Mouse (Mus musculus): ENCODE measurements around the gene Ace. TPM values are rescaled to one million over a fixed set of nuclear protein-coding genes. Genes with fewer than 3 reads are reported as not detected.
"Not testable (repeated sequence)": the region's sequence is repeated elsewhere in the genome, so short reads cannot be mapped to it uniquely, and the experiment has no call there.

The Ace gene
- polyA plus RNA-seq, 1 experiment from 2014 or later = 0.44 TPM

DNA sequence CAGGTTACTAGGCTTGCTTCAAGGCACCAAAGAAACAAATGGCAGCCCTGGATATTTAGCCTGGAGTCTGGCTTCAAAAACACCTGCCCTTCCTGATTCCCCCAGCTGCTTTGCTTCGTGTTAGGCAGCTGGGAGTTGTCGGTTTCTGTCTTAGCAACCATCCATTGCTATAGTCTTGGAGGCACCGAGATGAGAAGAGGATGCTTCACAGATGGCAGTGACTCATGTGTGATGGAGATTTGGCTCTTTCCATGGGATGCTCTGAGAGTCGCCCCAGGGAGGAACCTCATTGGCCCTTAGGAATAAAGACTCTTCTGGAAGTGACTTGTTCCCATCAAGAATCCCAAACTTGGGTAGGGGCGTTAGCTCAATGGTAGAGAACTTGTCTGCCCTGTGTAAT, 48.7 kb downstream of the Ace start:
- Histone ChIP-seq H3K27me3 (ENCODE audit: control insufficient read depth, insufficient read depth, low read length) (peaks cover 10% of the 10 kb centered on the region), H3K4me1 (ENCODE audit: control insufficient read depth, insufficient read depth, low read length) (no peaks in the 10 kb centered on the region; the same call in 1 of the 2 replicates), H3K9ac (ENCODE audit: low read length) (no peak overlapping the region), H3K9me3 (ENCODE audit: control insufficient read depth, low read length) (no peaks in the 10 kb centered on the region), H3K36me3 (ENCODE audit: control insufficient read depth, insufficient read depth, low read length) (no peaks in the 10 kb centered on the region), H3K4me3 (ENCODE audit: low read depth, low read length) (no peak overlapping the region), H3K4me2 (ENCODE audit: low read depth) (no peak overlapping the region), H3K27ac (ENCODE audit: low read depth, low read length) (no peak overlapping the region)
- WGBS = 83% methylated on average over 5 of the region's 5 CpGs
- DNase-seq (ENCODE audit: low spot score) (no peak), ATAC-seq (ENCODE audit: insufficient read depth, low FRiP score, low TSS enrichment) (no peak)

DNA sequence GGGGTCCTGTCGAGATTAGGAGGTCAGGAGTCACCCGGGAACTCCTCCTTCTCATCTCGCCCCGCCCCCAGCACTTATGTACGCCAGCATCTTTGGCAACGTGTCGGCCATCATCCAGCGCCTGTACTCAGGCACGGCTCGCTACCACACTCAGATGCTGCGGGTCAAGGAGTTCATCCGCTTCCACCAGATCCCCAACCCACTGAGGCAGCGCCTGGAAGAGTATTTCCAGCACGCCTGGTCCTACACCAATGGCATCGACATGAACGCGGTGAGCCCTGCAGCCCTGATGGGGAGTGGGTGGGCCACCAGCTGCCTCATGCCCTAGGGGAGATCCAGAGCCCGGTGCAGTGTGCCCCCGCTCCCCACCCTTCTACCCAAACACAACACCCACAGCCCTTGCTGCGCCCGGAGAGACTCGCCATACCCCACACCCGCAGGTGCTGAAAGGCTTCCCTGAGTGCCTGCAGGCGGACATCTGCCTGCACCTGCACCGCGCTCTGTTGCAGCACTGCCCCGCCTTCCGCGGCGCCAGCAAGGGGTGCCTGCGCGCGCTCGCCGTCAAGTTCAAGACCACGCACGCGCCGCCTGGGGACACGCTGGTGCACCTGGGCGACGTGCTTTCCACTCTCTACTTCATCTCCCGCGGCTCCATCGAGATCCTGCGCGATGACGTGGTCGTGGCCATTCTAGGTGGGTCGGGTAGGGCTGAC, 52.5 kb downstream of the Ace start:
- Histone ChIP-seq H3K27me3 (ENCODE audit: control insufficient read depth, insufficient read depth, low read length) (peaks cover 11% of the 10 kb centered on the region), H3K4me2 (ENCODE audit: low read depth) (peak overlapping the region; percentile 59), H3K36me3 (ENCODE audit: control insufficient read depth, insufficient read depth, low read length) (no peaks in the 10 kb centered on the region), H3K4me3 (ENCODE audit: low read depth, low read length) (peak overlapping the region; percentile 26), H3K4me1 (ENCODE audit: control insufficient read depth, insufficient read depth, low read length) (no peaks in the 10 kb centered on the region; the same call in 1 of the 2 replicates), H3K9me3 (ENCODE audit: control insufficient read depth, low read length) (no peaks in the 10 kb centered on the region), H3K27ac (ENCODE audit: low read depth, low read length) (no peak overlapping the region), H3K9ac (ENCODE audit: low read length) (peak overlapping the region; percentile 32; the same call in 1 of the 2 replicates)
- DNase-seq (ENCODE audit: low spot score) (peak; percentile 57), ATAC-seq (ENCODE audit: insufficient read depth, low FRiP score, low TSS enrichment) (no peak)
- WGBS = 1% methylated on average over 50 of the region's 50 CpGs

DNA sequence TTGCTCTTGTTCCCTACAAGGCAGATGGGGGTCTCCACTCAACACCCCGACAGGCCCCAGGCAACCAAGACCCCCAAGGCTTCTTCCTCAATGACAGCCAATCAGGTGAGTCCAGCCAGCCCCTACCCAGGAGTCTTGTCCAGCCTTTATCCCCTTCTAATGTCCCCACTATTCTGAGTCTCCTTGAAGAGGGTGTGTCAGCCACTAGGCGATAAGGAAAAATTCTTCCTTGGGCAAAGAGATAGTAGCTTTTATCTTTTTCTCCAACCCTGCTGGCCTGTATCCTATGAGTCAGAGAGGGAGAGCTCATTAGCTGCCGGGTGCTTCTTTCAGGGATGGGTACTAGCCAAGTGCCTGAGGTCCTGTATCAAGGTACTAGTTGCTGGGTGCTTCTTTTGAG, 58.0 kb downstream of the Ace start:
- ATAC-seq (ENCODE audit: insufficient read depth, low FRiP score, low TSS enrichment) = no peak

DNA sequence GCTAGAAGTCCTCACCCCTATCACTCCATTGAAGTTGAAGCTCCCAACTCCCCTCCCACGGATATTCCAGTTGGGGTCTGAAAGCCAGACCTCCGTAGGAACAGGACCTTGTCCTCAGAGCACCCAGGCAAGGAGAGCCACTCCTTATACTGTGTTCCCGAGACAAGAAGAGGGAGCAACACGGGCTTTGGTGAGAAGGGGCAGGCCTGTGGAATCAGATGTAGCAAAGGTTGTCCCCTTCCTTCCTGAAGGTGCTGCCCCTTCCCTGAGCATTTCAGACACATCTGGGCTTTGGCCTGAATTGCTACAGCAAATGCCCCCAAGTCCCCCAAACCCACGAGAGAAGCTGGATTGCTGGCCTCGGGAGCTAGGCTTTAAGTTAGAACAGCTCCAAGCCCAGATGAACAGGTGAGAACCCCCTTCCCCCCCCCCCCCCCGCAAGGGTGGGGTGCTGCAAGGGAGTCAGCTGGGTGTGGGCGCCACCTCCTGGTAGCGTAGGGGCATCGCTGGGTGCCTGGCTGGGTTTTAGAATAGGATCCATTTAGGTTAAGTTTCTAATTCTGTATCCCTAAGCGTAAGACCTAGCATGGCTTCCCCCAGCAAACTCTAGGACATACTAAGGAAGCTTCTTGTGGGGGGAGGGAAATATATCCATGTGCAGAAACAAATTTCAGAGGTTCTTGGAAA, 58.9 kb downstream of the Ace start:
- DNase-seq (ENCODE audit: low spot score) (peak; percentile 58), ATAC-seq (ENCODE audit: insufficient read depth, low FRiP score, low TSS enrichment) (no peak)
- WGBS = 47% methylated on average over 10 of the region's 11 CpGs
- no peak overlapping the region for H3K27ac ChIP-seq (ENCODE audit: low read depth, low read length)
- no peak overlapping the region for H3K4me2 ChIP-seq (ENCODE audit: low read depth)
- H3K4me3 ChIP-seq (ENCODE audit: low read depth, low read length) = no peak overlapping the region
- H3K27me3 ChIP-seq (ENCODE audit: control insufficient read depth, insufficient read depth, low read length) = no peaks in the 10 kb centered on the region
- no peaks in the 10 kb centered on the region for H3K36me3 ChIP-seq (ENCODE audit: control insufficient read depth, insufficient read depth, low read length)
- no peaks in the 10 kb centered on the region for H3K4me1 ChIP-seq (ENCODE audit: control insufficient read depth, insufficient read depth, low read length)
- H3K9me3 ChIP-seq (ENCODE audit: control insufficient read depth, low read length) = no peaks in the 10 kb centered on the region
- H3K9ac ChIP-seq (ENCODE audit: low read length) = no peak overlapping the region

More for the DNA sequence above, 58.0 kb downstream of the Ace start:
- Histone ChIP-seq H3K27me3 (ENCODE audit: control insufficient read depth, insufficient read depth, low read length) (peaks cover 4% of the 10 kb centered on the region; the same call in 1 of the 2 replicates), H3K27ac (ENCODE audit: low read depth, low read length) (no peak overlapping the region), H3K9me3 (ENCODE audit: control insufficient read depth, low read length) (no peaks in the 10 kb centered on the region), H3K4me3 (ENCODE audit: low read depth, low read length) (no peak overlapping the region), H3K9ac (ENCODE audit: low read length) (no peak overlapping the region), H3K4me2 (ENCODE audit: low read depth) (no peak overlapping the region), H3K36me3 (ENCODE audit: control insufficient read depth, insufficient read depth, low read length) (no peaks in the 10 kb centered on the region), H3K4me1 (ENCODE audit: control insufficient read depth, insufficient read depth, low read length) (no peaks in the 10 kb centered on the region)
- 88% methylated on average over 3 of the region's 3 CpGs for WGBS
- no peak for DNase-seq (ENCODE audit: low spot score)

DNA sequence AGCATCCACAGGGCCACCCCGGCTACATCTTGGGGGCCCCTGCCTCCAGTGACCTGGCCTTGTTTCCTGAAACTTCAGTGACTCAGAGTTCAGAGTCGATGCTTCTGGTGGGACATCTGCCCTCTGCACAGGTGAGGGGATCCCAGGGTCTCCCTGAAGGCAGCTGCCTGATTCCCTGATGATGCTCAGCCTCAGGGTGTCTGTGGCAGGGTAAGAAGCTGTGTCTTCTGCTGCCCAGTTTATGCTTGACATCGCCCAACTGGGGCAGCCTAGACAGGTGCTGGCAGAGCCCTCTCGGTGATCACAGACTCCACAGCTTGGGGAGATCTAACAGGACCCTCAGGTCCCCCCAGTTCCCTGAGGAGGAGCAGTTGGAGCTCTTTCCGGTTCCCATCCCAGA, 59.9 kb downstream of the Ace start:
- no peak for DNase-seq (ENCODE audit: low spot score)

DNA sequence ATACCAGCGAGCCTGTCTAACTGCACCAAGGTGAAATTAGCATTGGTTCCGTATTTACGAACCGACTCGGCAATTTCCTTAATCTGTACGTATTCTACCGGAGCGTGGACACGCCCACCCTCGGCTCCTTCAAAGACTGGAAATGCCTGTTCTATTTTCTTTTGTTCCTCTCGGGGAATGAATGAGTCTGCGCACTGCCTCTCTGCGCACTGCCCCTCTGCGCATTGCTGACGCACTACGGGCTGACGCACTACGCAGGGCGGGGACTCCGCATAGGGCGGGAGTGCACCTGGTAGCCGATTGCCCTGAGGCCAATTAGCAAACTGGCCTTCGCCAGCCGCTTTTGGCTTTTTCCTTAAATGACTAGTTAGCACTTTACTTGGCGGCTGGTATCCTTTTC, 64.3 kb downstream of the Ace start:
- not testable (repeated sequence) for H3K36me3 ChIP-seq (ENCODE audit: control insufficient read depth, insufficient read depth, low read length); H3K9ac ChIP-seq (ENCODE audit: low read length); H3K27ac ChIP-seq (ENCODE audit: low read depth, low read length); DNase-seq (ENCODE audit: low spot score); H3K4me1 ChIP-seq (ENCODE audit: control insufficient read depth, insufficient read depth, low read length); H3K27me3 ChIP-seq (ENCODE audit: control insufficient read depth, insufficient read depth, low read length); H3K9me3 ChIP-seq (ENCODE audit: control insufficient read depth, low read length); H3K4me2 ChIP-seq (ENCODE audit: low read depth); ATAC-seq (ENCODE audit: insufficient read depth, low FRiP score, low TSS enrichment)
- H3K4me3 ChIP-seq (ENCODE audit: low read depth, low read length) = peak overlapping the region; percentile 21
- WGBS = 24% methylated on average over 5 of the region's 25 CpGs

More for the DNA sequence above, 59.9 kb downstream of the Ace start:
- 87% methylated on average over 5 of the region's 5 CpGs for WGBS
- Histone ChIP-seq H3K4me1 (ENCODE audit: control insufficient read depth, insufficient read depth, low read length) (no peaks in the 10 kb centered on the region), H3K27me3 (ENCODE audit: control insufficient read depth, insufficient read depth, low read length) (no peaks in the 10 kb centered on the region), H3K4me2 (ENCODE audit: low read depth) (no peak overlapping the region), H3K4me3 (ENCODE audit: low read depth, low read length) (no peak overlapping the region), H3K36me3 (ENCODE audit: control insufficient read depth, insufficient read depth, low read length) (no peaks in the 10 kb centered on the region), H3K9me3 (ENCODE audit: control insufficient read depth, low read length) (no peaks in the 10 kb centered on the region), H3K27ac (ENCODE audit: low read depth, low read length) (no peak overlapping the region), H3K9ac (ENCODE audit: low read length) (no peak overlapping the region)
- no peak for ATAC-seq (ENCODE audit: insufficient read depth, low FRiP score, low TSS enrichment)

DNA sequence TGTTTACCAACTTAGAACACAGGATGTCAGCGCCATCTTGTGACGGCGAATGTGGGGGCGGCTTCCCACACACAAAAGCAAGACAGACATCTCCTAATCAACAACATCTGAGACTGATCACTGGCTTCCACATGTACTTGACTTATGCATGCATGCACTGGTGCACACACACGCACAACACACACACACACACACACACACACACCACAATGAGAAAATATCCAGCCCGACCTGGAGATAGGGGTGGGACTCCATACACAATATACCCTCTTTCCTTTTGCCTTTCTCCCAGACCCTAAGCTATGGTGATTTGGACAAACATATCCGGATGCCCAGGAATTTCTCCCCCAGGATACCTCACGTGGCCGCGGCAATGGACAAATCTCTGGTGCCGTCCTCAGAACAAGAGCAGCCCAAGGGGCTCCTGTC, 65.8 kb downstream of the Ace start:
- DNase-seq (ENCODE audit: low spot score) (peak; percentile 53), ATAC-seq (ENCODE audit: insufficient read depth, low FRiP score, low TSS enrichment) (no peak)
- Histone ChIP-seq H3K9ac (ENCODE audit: low read length) (0 out of 2 replicates have a peak overlapping the region, but pooled peaks have one; percentile 23), H3K27me3 (ENCODE audit: control insufficient read depth, insufficient read depth, low read length) (no peaks in the 10 kb centered on the region), H3K4me3 (ENCODE audit: low read depth, low read length) (no peak overlapping the region; the same call in 1 of the 2 replicates), H3K9me3 (ENCODE audit: control insufficient read depth, low read length) (no peaks in the 10 kb centered on the region), H3K4me1 (ENCODE audit: control insufficient read depth, insufficient read depth, low read length) (peaks cover 6% of the 10 kb centered on the region), H3K4me2 (ENCODE audit: low read depth) (peak overlapping the region; percentile 29), H3K27ac (ENCODE audit: low read depth, low read length) (0 out of 2 replicates have a peak overlapping the region, but pooled peaks have one; percentile 31), H3K36me3 (ENCODE audit: control insufficient read depth, insufficient read depth, low read length) (no peaks in the 10 kb centered on the region)
- 45% methylated on average over 11 of the region's 11 CpGs for WGBS

DNA sequence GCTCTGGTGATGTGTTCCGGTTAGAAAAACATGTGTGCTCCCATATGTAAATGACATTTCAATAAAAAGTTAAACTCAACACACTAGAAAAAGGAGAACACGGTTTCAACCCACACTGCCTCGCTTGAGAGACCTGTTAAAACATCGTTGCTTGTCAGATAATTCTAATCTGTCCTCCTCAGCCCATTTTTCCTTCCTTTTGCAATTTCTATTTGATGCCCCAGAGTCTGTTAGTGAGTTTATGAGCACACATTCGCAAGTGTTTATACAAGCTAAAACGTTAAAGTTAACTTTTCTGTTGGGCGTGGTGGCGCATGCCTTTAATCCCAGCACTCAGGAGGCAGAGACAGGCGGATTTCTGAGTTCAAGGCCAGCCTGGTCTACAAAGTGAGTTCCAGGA, 67.2 kb downstream of the Ace start:
- Histone ChIP-seq H3K4me2 (ENCODE audit: low read depth) (no peak overlapping the region), H3K27ac (ENCODE audit: low read depth, low read length) (no peak overlapping the region), H3K36me3 (ENCODE audit: control insufficient read depth, insufficient read depth, low read length) (no peaks in the 10 kb centered on the region), H3K9ac (ENCODE audit: low read length) (no peak overlapping the region), H3K4me1 (ENCODE audit: control insufficient read depth, insufficient read depth, low read length) (peaks cover 6% of the 10 kb centered on the region), H3K27me3 (ENCODE audit: control insufficient read depth, insufficient read depth, low read length) (no peaks in the 10 kb centered on the region), H3K4me3 (ENCODE audit: low read depth, low read length) (no peak overlapping the region), H3K9me3 (ENCODE audit: control insufficient read depth, low read length) (no peaks in the 10 kb centered on the region)
- 92% methylated on average over 9 of the region's 9 CpGs for WGBS
- no peak for ATAC-seq (ENCODE audit: insufficient read depth, low FRiP score, low TSS enrichment)
- DNase-seq (ENCODE audit: low spot score) = no peak

Measured in neural tube, embryonic 11.5 days (tissue).